Mouse (Mus musculus) adrenal gland, postnatal 14 days (tissue): ENCODE results near the gene Dph3. TPM values are rescaled to one million over a fixed set of nuclear protein-coding genes. Genes with fewer than 3 reads are reported as not detected.

Experiments used
- DNase-seq: peaks from one replicate; pipeline ENCODE4 v3.0.0; 2021; ENCODE audit warnings: mixed read lengths
- total RNA-seq: library from RNA; stranded (reverse); gene quantifications from 2 replicates; pipeline ENCODE4 v1.2.3, GENCODE M21; 2021

The Dph3 gene
- total RNA-seq, 1 experiment from 2014 or later: 58.8 TPM

GRCm38 (mm10) chr14:32086226-32086625 lies 697 bp upstream of the Dph3 start:
- DNase-seq: no peak

GRCm38 (mm10) chr14:32084761-32085485 lies 606 bp downstream of the Dph3 start, which contains the start of gene Oxnad1:
Gene Oxnad1, plus strand, starts transcription at chr14:32085374.
- peak; percentile 93 for DNase-seq

- no peak for DNase-seq
Measured at GRCm38 (mm10) chr14:32083466-32083865, 2.1 kb downstream of the Dph3 start.

DNA sequence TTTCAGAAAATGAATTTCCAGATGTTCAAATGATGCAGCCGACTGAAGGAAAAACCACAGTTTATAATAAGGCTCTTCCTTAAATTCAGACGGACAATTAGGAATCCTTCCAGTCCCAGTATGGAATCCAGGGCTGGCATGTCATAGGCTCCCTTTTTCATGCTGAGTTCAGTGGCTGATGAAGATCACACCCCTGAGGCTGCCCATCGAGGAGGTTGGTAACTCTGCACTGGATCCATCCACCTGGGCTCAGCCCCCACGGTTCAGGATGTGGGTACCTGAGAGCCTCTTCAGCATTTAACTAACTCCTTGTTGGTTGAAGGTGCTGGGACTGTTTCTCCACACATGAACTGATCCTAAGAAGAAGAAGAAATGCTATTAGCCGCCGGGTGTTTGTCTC lies 2.6 kb downstream of the Dph3 start:
- DNase-seq: no peak

GRCm38 (mm10) chr14:32081026-32081425 lies 4.5 kb downstream of the Dph3 start:
- DNase-seq: no peak

DNA sequence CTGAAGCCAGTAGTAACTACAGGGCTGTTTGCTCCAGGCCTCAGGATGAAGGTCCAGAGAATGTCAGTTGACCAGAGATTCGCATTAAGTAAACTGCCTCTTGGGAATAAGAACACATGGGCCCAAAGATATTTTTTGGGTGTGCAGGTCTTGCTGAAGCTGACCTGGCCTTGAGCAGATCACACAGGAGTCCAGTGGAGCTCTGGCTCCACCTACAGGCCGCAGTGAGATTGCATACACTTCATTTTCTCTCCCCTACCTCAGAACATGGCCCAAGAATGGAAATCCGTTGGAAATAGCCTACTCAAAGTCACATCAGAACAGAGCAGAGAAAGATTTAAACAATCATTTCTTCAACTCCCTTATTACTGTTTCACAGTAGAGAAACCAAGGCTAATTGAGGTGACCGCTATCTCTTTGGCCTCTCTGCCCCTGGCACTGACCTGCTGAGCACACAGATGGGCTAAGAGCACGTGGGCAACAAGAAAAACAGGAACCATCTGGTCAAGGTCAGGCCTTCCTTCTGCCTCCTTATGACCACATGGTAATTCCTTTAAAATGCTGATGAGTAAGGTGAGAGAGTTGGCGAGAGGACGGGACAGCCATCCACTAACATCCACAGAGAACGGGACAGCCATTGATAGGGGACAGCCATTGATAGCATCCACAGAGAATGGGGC lies 8.5 kb downstream of the Dph3 start:
- peak; percentile 83 for DNase-seq

GRCm38 (mm10) chr14:32073901-32074300 lies 11.6 kb downstream of the Dph3 start:
- peak; percentile 47 for DNase-seq

DNA sequence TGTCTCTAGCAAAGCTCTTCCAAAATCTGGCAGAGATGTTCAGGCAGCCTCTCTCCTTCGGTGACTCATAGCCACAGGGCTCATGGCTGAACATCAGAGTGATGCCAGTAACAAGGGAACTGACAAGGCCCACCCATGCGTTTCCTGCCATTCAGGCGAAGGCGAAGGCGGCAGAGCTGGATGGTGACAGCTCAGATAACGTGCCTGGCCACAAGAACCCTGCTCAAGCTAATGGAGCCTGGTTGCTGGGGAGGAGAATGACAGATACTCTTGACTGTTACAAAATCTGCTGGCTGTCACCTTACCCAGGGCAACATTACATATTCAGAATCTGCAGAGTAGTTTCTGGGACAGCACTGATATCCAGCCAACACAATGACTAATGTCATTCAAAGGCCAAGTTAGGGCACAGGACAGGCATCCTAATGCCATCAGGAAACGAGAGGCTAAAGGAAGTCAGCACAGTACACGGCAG lies 12.3 kb downstream of the Dph3 start:
- DNase-seq: peak; percentile 76

GRCm38 (mm10) chr14:32072807-32073206 lies 12.7 kb downstream of the Dph3 start:
- DNase-seq: no peak

DNA sequence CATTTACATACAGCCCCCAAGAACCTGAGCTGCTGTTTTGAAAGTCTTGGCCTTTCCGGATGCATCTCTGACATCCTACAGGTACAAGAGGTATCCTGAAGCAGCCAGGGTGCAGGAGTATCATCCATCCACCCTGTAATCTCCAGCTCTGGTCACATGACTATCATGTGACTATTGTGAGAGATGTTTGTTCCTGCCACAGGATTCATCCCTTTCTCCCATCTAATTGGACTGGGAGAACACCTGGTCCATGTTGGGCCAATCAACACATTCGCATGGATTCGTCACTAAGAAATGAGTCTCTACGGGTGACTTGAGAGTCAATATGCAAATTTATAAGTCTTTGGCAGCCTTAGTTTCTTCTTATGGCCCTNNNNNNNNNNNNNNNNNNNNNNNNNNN lies 24.1 kb downstream of the Dph3 start:
- DNase-seq: no peak

GRCm38 (mm10) chr14:32057664-32058063 lies 27.9 kb downstream of the Dph3 start:
- DNase-seq: no peak

- DNase-seq: peak; percentile 40
Measured at GRCm38 (mm10) chr14:32056675-32057074, 28.9 kb downstream of the Dph3 start.

DNA sequence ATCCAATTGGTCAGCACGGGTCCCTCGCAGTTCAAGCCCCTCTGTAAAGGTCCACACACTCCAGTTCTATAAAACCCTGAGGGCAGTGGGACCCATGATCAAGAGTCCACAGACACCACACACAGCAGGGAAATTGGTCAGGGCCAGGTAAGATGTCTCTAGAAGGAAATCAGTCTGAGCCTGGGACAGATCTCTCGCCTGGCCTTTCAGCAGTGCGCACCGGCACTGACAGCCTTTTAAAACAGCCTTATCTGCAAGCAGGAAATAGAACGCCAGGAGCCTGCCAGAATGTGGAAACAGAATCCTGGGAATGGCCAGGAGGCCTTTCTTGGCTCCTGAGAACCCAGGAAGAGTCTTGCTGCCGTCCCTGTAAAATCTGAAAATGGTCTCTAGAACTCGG lies 29.7 kb downstream of the Dph3 start:
- DNase-seq: no peak

DNA sequence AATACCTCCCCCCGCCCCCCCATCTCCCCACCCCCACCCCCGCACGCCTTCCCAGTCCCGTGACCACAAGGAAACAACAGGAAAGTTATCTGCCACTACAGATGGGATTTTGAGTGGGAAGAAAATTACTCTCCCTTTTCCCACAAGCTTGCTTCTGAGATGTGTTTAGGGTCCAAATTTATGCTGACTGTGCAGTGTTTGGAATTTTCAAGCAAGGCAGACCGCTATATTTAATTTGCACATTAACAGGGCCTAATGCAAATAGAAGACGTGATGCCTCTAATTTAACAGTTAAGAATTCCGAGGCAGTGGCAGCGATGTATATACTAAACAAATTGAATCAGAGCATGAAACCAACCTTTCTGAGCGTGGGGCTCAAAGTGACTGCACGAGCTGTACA lies 30.7 kb downstream of the Dph3 start:
- DNase-seq: no peak

GRCm38 (mm10) chr14:32053895-32054294 lies 31.6 kb downstream of the Dph3 start:
- DNase-seq: no peak

- peak; percentile 34 for DNase-seq
Measured at GRCm38 (mm10) chr14:32050171-32050570, 35.4 kb downstream of the Dph3 start.

- no peak for DNase-seq
Measured at GRCm38 (mm10) chr14:32046357-32046756, 39.2 kb downstream of the Dph3 start.

DNA sequence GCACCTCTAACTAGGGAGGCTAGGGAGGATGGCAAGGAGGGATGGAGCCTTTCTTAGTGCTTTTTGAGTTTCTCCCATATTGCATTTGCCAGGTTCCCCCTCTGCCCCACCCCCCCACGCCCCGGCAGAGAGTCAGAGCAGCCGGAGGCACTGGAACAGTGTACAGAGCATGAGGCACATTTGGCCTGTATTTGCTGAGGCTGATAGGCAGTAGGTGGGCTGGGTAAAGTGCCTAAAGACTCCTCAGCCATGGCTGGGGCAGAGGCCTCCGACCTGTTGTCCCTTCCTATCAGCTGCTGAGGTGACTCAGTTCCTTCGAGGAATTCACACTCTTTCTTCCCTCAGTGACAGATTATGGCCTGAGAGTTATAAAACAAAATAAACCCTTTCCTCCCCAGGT lies 43.4 kb downstream of the Dph3 start:
- no peak for DNase-seq

- DNase-seq: no peak
Measured at GRCm38 (mm10) chr14:32037661-32038252, 47.8 kb downstream of the Dph3 start.

DNA sequence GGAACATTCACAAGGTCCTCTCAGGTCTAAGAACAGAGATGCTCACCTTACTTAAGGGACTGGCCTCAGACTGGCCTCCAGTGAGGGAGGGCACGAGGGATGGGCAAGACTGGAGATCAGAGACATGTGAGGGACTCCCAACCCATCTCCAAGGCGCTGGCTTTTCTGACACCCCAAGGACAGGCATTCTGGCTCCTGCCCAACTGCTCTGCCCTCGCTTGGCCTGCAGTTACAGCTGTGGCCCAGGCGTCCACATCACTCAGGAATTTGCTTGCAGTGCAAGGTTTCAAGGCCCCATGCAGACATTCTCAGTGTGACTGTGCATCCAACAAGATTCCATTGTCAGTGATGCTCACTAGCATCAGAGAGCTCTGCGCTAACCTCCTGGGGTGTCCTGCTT lies 49.0 kb downstream of the Dph3 start:
- peak; percentile 87 for DNase-seq

- peak; percentile 83 for DNase-seq
Measured at GRCm38 (mm10) chr14:32032522-32032921, 53.0 kb downstream of the Dph3 start.
